Mouse (Mus musculus): ENCODE data around the gene Zfp638.

DNA sequence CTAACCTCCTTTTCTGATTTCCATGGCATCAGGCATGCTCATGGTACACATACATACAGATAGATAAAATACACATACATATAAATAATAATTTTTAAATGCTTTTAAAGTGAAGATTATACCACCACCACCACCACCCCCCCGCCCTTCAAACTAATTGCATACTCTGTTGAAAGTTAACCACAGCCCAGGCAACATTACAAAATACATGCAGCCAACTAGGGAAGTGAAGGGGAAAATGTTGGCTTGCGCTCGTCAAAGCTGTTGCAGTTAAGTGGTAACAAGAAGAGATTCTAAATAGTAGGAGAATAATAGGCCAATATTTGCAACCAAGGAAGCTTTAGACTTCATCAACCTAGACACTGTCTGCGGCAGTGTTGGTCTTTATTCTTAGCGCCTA, 120.7 kb downstream of the Zfp638 start:
- no peak for TF ChIP-seq POLR2A (IDR thresholded peaks at IDR 0.05; ENCODE audit: borderline replicate concordance, low read depth, low read length)
- TF ChIP-seq CTCF (IDR thresholded peaks at IDR 0.05; ENCODE audit: low read depth, low read length) = no peak
